ENCODE assay signal across 21 mouse cellular contexts in the genomic region with DNA sequence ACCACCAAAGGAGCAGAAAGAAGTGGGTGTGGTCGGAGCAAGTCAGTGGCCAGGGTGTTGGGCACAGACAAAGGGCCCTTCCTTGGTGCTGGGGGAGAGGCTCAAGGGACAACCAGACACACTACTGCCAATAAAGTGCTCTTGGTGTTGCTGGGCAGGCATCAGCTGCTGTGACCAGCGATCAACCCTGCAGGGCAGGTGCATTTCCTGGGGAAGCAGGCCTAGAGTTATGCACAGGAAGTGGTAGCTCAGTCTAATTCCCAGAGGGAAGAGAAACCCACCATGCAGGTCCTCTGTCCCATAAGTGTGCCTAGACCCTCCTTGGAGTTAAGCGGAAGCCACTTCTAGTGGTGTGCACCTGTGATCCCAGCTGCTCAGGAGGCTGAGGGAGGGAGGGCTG. TPM values are rescaled to one million over a fixed set of nuclear protein-coding genes. Genes with fewer than 3 reads are reported as not detected.
DNase-seq lines count a peak whose midpoint lies in the region; ATAC-seq lines count a peak whose summit lies in the region.
"Had no signal": no experiment of that assay in that cellular context is flagged by ENCODE, and none has a peak within 500 bp of the region (broad histone marks: within the 10 kb centered on the region; RNA-seq: fewer than 3 reads in every experiment).

No protein-coding gene starts in this region.

- ATAC-seq in megakaryocyte, adult 5-6 weeks (ENCODE audit: poor library complexity, severe bottlenecking): 0 out of 2 replicates have a peak, but pooled peaks have one; percentile 16
- ATAC-seq: activated CD4-positive, CD25-positive, alpha-beta regulatory T cell, adult 4 months; CD4-positive, CD25-positive, alpha-beta regulatory T cell, adult 4 months; forebrain, embryonic 13.5 days; forebrain, postnatal 0 days had no signal

- peak; percentile 74 to 77 for DNase-seq in spleen, postnatal 36 days (ENCODE audit: low spot score in 2 of 2)
- DNase-seq in spleen, postnatal 14 days (ENCODE audit: low spot score in 2 of 2): no peak
- peak; percentile 45 for DNase-seq in R1 (ENCODE audit: low read depth, low spot score)
- peak; percentile 29 for DNase-seq in thymus, postnatal 25 days
- DNase-seq in left cerebral cortex, adult 11 months (ENCODE audit: low spot score): no peak
- DNase-seq in frontal cortex, postnatal 36 days (ENCODE audit: low spot score in 2 of 2): no peak
- DNase-seq: adrenal gland, postnatal 14 days; cerebellum, adult 18-20 months; cerebellum, adult 9-11 months; forebrain, postnatal 0 days; gastrocnemius, adult 2 months; gastrocnemius, postnatal 25 days had no signal

RNA-seq across cellular contexts. Expression of a gene that starts 19.1 kb away (rescaled TPM):
- total RNA-seq in megakaryocyte, adult 5-6 weeks (2015): 20.9 and 21.8 TPM in 2 replicates
- 16.2 TPM in 2 replicates for total RNA-seq in megakaryocyte, adult 5-6 weeks (2017)

RNA-seq across cellular contexts. Expression of a gene that starts 21.5 kb away (rescaled TPM):
- total RNA-seq in megakaryocyte, adult 5-6 weeks (2015): not detected in 2 replicates
- total RNA-seq in megakaryocyte, adult 5-6 weeks (2017): not detected in 2 replicates
- total RNA-seq: adrenal gland, adult 18-20 months; adrenal gland, postnatal 14 days; G1E; gastrocnemius, adult 2 months; gastrocnemius, postnatal 25 days; granulocyte monocyte progenitor cell, adult 5-6 weeks; heart, adult 8-10 months; heart, postnatal 25 days had no signal

RNA-seq across cellular contexts. Expression of a gene that starts 26.5 kb away (rescaled TPM):
- total RNA-seq in megakaryocyte, adult 5-6 weeks (2015): 2.9 and 6.6 TPM in 2 replicates
- total RNA-seq in megakaryocyte, adult 5-6 weeks (2017): 4.8 and 7.7 TPM in 2 replicates

RNA-seq across cellular contexts. Expression of a gene that starts 45.6 kb away (rescaled TPM):
- 0.80 TPM in 1 of 2 replicates, not detected in the other for total RNA-seq in megakaryocyte, adult 5-6 weeks (2015)
- not detected in 2 replicates for total RNA-seq in megakaryocyte, adult 5-6 weeks (2017)
- total RNA-seq: granulocyte monocyte progenitor cell, adult 5-6 weeks had no signal

RNA-seq across cellular contexts. Expression of a gene that starts 46.4 kb away (rescaled TPM):
- total RNA-seq in megakaryocyte, adult 5-6 weeks (2015): not detected in 2 replicates
- total RNA-seq in megakaryocyte, adult 5-6 weeks (2017): not detected in 2 replicates
- total RNA-seq: G1E; granulocyte monocyte progenitor cell, adult 5-6 weeks had no signal

Comparison
In these comparisons a context has a peak if more than half of its experiments do, and no peak if none do; other contexts are left out.
1. DNase-seq: peak in spleen, postnatal 36 days (2 of 2), R1 (single experiment) and thymus, postnatal 25 days (single experiment); none in spleen, postnatal 14 days (0 of 2), left cerebral cortex, adult 11 months (single experiment) and frontal cortex, postnatal 36 days (0 of 2).